Mouse (Mus musculus): ENCODE results near the gene Naxe. TPM values are rescaled to one million over a fixed set of nuclear protein-coding genes. Genes with fewer than 3 reads are reported as not detected.

Gene Naxe
- 183 and 187 TPM in 2 replicates for polyA plus RNA-seq (2016; fragmentation: Nextera tagmentation; extraction: Ambion mirVana)

GRCm38 (mm10) chr3:88057902-88058696 is at the start of gene Naxe:
TSS of gene Naxe (minus strand) at chr3:88058495.
- H3K9ac ChIP-seq: peak within 1 kb of the TSS; percentile 90
- peaks cover 10% of the 10 kb centered on the region for H3K4me1 ChIP-seq
- peaks cover 37% of the 10 kb centered on the region for H3K36me3 ChIP-seq
- WGBS: under 1% methylated on average over 60 of the region's 60 CpGs
- H3K27me3 ChIP-seq: no peaks in the 10 kb centered on the region
- ATAC-seq (ENCODE audit: insufficient number of reproducible peaks, insufficient read depth, low FRiP score, low TSS enrichment): peak; percentile 91
- H3K4me2 ChIP-seq (replicated peaks): peak within 1 kb of the TSS; percentile 84
- H3K4me3 ChIP-seq: peak within 1 kb of the TSS; percentile 92
- H3K27ac ChIP-seq: peak within 1 kb of the TSS; percentile 81
- H3K9me3 ChIP-seq: no peaks in the 10 kb centered on the region

GRCm38 (mm10) chr3:88106126-88106525 is 47.8 kb upstream of the Naxe start:
- Histone ChIP-seq H3K9ac (no peak overlapping the region), H3K36me3 (peaks cover 84% of the 10 kb centered on the region), H3K9me3 (no peaks in the 10 kb centered on the region), H3K4me1 (no peaks in the 10 kb centered on the region), H3K27me3 (no peaks in the 10 kb centered on the region), H3K4me2 (replicated peaks) (no peak overlapping the region), H3K4me3 (no peak overlapping the region), H3K27ac (no peak overlapping the region)
- no peak for ATAC-seq (ENCODE audit: insufficient number of reproducible peaks, insufficient read depth, low FRiP score, low TSS enrichment)
- 88% methylated on average over 4 of the region's 4 CpGs for WGBS

DNA sequence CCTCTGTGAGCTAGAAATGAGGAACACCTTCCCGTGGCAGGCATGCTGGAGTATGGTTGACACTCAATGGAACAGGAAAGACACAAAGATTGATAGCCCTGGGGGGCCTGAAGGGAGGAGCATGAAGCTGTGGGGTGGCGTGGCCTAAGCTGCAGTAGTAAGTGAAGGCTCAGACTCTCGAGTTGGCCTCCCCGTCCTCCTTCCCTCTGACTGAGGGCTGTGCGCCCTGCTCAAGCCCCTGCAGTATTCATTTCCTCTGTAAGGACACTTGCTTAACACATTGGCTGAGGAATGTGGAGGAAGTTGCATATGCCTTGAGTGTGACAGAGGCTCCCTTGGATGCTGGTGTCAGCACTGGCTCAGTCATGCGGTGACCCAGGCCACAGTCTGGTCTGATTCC is 44.3 kb upstream of the Naxe start:
- Histone ChIP-seq H3K4me2 (replicated peaks) (no peak overlapping the region), H3K4me1 (no peaks in the 10 kb centered on the region), H3K4me3 (no peak overlapping the region), H3K9me3 (no peaks in the 10 kb centered on the region), H3K27ac (no peak overlapping the region), H3K9ac (no peak overlapping the region), H3K36me3 (peaks cover 86% of the 10 kb centered on the region), H3K27me3 (no peaks in the 10 kb centered on the region)
- 79% methylated on average over 6 of the region's 6 CpGs for WGBS
- no peak for ATAC-seq (ENCODE audit: insufficient number of reproducible peaks, insufficient read depth, low FRiP score, low TSS enrichment)

GRCm38 (mm10) chr3:88102196-88102595 is 43.9 kb upstream of the Naxe start:
- no peaks in the 10 kb centered on the region for H3K27me3 ChIP-seq
- no peak overlapping the region for H3K4me2 ChIP-seq (replicated peaks)
- H3K27ac ChIP-seq: no peak overlapping the region
- no peak for ATAC-seq (ENCODE audit: insufficient number of reproducible peaks, insufficient read depth, low FRiP score, low TSS enrichment)
- WGBS: 91% methylated on average over 6 of the region's 6 CpGs
- no peaks in the 10 kb centered on the region for H3K9me3 ChIP-seq
- no peak overlapping the region for H3K4me3 ChIP-seq
- H3K36me3 ChIP-seq: peaks cover 86% of the 10 kb centered on the region
- H3K4me1 ChIP-seq: no peaks in the 10 kb centered on the region
- H3K9ac ChIP-seq: no peak overlapping the region

DNA sequence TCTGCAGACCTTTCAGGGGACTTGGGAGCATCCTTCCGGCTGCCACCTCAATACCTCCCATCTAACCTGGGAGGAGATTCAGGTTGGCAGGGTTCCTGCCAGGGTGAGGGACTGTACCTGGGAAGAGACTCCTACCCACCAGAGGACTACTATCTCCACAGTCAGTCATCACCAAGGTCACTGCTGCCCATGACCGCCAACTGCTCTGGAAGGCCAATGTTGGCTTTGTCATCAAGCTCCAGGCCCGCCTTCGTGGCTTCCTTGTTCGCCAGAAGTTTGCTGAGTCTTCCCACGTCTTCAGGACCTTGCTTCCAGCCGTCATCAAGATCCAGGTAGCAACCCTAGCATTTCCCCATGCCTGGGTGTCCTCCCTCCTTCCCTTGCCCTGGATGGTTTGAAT is 43.4 kb upstream of the Naxe start:
- ATAC-seq (ENCODE audit: insufficient number of reproducible peaks, insufficient read depth, low FRiP score, low TSS enrichment): no peak
- Histone ChIP-seq H3K4me1 (no peaks in the 10 kb centered on the region), H3K27ac (no peak overlapping the region), H3K9ac (no peak overlapping the region), H3K4me3 (no peak overlapping the region), H3K9me3 (no peaks in the 10 kb centered on the region), H3K27me3 (no peaks in the 10 kb centered on the region), H3K36me3 (peaks cover 85% of the 10 kb centered on the region), H3K4me2 (replicated peaks) (no peak overlapping the region)
- WGBS: 95% methylated on average over 7 of the region's 7 CpGs

GRCm38 (mm10) chr3:88100251-88100650 is 42.0 kb upstream of the Naxe start:
- peaks cover 80% of the 10 kb centered on the region for H3K36me3 ChIP-seq

GRCm38 (mm10) chr3:88097666-88098065 is 39.4 kb upstream of the Naxe start:
- H3K4me2 ChIP-seq (replicated peaks): no peak overlapping the region
- H3K27ac ChIP-seq: no peak overlapping the region
- H3K36me3 ChIP-seq: peaks cover 80% of the 10 kb centered on the region
- 88% methylated on average over 6 of the region's 6 CpGs for WGBS
- no peak overlapping the region for H3K9ac ChIP-seq
- H3K4me1 ChIP-seq: no peaks in the 10 kb centered on the region
- ATAC-seq (ENCODE audit: insufficient number of reproducible peaks, insufficient read depth, low FRiP score, low TSS enrichment): no peak
- no peaks in the 10 kb centered on the region for H3K9me3 ChIP-seq
- no peak overlapping the region for H3K4me3 ChIP-seq
- H3K27me3 ChIP-seq: no peaks in the 10 kb centered on the region

More at GRCm38 (mm10) chr3:88100251-88100650, 42.0 kb upstream of the Naxe start:
- WGBS: 91% methylated on average over 3 of the region's 3 CpGs
- Histone ChIP-seq H3K4me2 (replicated peaks) (no peak overlapping the region), H3K27me3 (no peaks in the 10 kb centered on the region), H3K27ac (no peak overlapping the region), H3K4me3 (no peak overlapping the region), H3K9ac (no peak overlapping the region), H3K4me1 (no peaks in the 10 kb centered on the region), H3K9me3 (no peaks in the 10 kb centered on the region)
- ATAC-seq (ENCODE audit: insufficient number of reproducible peaks, insufficient read depth, low FRiP score, low TSS enrichment): no peak

- H3K27ac ChIP-seq: no peak overlapping the region
- WGBS: 86% methylated on average over 5 of the region's 5 CpGs
- no peaks in the 10 kb centered on the region for H3K4me1 ChIP-seq
- no peaks in the 10 kb centered on the region for H3K9me3 ChIP-seq
- peaks cover 87% of the 10 kb centered on the region for H3K36me3 ChIP-seq
- no peak overlapping the region for H3K4me3 ChIP-seq
- no peak for ATAC-seq (ENCODE audit: insufficient number of reproducible peaks, insufficient read depth, low FRiP score, low TSS enrichment)
- no peak overlapping the region for H3K9ac ChIP-seq
- H3K27me3 ChIP-seq: no peaks in the 10 kb centered on the region
- no peak overlapping the region for H3K4me2 ChIP-seq (replicated peaks)
Observed at GRCm38 (mm10) chr3:88094126-88094525, 35.8 kb upstream of the Naxe start.

DNA sequence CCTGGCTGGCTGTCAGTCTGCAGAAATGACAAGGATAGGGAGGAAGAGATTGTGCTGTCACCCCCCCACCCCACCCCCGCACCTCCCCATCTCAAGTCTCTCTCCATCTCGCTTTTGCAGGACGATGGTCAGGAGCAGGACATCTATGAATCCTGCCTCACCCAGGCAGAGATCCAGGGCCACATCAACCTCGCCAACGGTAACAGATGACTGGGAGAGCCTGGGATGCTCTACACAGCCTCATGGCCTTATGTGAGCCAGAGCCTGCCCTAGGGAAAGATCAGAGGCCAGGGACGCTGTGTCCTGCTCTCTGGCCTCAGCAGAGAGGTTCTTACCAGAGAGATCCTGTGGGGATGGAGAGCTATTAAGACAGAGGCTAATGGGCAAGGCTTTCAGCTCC is 32.3 kb upstream of the Naxe start:
- Histone ChIP-seq H3K27me3 (no peaks in the 10 kb centered on the region), H3K4me3 (no peak overlapping the region), H3K9ac (0 out of 2 replicates have a peak overlapping the region, but pooled peaks have one; percentile 15), H3K9me3 (no peaks in the 10 kb centered on the region), H3K27ac (no peak overlapping the region), H3K4me2 (replicated peaks) (no peak overlapping the region), H3K4me1 (no peaks in the 10 kb centered on the region), H3K36me3 (peaks cover 78% of the 10 kb centered on the region)
- 94% methylated on average over 6 of the region's 6 CpGs for WGBS
- no peak for ATAC-seq (ENCODE audit: insufficient number of reproducible peaks, insufficient read depth, low FRiP score, low TSS enrichment)

- Histone ChIP-seq H3K9me3 (no peaks in the 10 kb centered on the region), H3K36me3 (peaks cover 77% of the 10 kb centered on the region), H3K4me2 (replicated peaks) (no peak overlapping the region), H3K27ac (no peak overlapping the region), H3K4me3 (no peak overlapping the region), H3K9ac (0 out of 2 replicates have a peak overlapping the region, but pooled peaks have one; percentile 15), H3K27me3 (no peaks in the 10 kb centered on the region), H3K4me1 (no peaks in the 10 kb centered on the region)
- ATAC-seq (ENCODE audit: insufficient number of reproducible peaks, insufficient read depth, low FRiP score, low TSS enrichment): no peak
- 88% methylated on average over 7 of the region's 7 CpGs for WGBS
Observed at GRCm38 (mm10) chr3:88090106-88090505, 31.8 kb upstream of the Naxe start.

- Histone ChIP-seq H3K36me3 (peaks cover 55% of the 10 kb centered on the region), H3K4me2 (replicated peaks) (no peak overlapping the region), H3K27me3 (no peaks in the 10 kb centered on the region), H3K27ac (no peak overlapping the region), H3K9me3 (no peaks in the 10 kb centered on the region), H3K4me1 (peaks cover 6% of the 10 kb centered on the region), H3K4me3 (no peak overlapping the region), H3K9ac (no peak overlapping the region)
- ATAC-seq (ENCODE audit: insufficient number of reproducible peaks, insufficient read depth, low FRiP score, low TSS enrichment): no peak
- 67% methylated on average over 1 of the region's 1 CpGs for WGBS
Observed at GRCm38 (mm10) chr3:88087688-88088087, 29.4 kb upstream of the Naxe start.

- Histone ChIP-seq H3K9me3 (no peaks in the 10 kb centered on the region), H3K36me3 (peaks cover 32% of the 10 kb centered on the region), H3K27me3 (no peaks in the 10 kb centered on the region), H3K4me1 (peaks cover 12% of the 10 kb centered on the region), H3K27ac (0 out of 2 replicates have a peak overlapping the region, but pooled peaks have one; percentile 7), H3K4me3 (no peak overlapping the region), H3K4me2 (replicated peaks) (no peak overlapping the region), H3K9ac (no peak overlapping the region)
- WGBS: 52% methylated on average over 2 of the region's 9 CpGs
- ATAC-seq (ENCODE audit: insufficient number of reproducible peaks, insufficient read depth, low FRiP score, low TSS enrichment): no peak
Observed at GRCm38 (mm10) chr3:88085459-88085858, 27.2 kb upstream of the Naxe start.
